Mouse (Mus musculus): ENCODE data around the gene Mndal. TPM values are rescaled to one million over a fixed set of nuclear protein-coding genes. Genes with fewer than 3 reads are reported as not detected.

Gene Mndal
- total RNA-seq, 2 experiments from 2014 or later = 14.2 to 14.6 TPM

Other genes starting within 250 kb of the Mndal start
- 10 to 100 TPM in 1 of 2 experiments, 1 to 10 TPM in 1; 8.2 to 11.6 TPM for gene Ifi207, start 200.7 kb downstream of the Mndal start, total RNA-seq (2021)
- 1 to 10 TPM; 3.3 to 3.8 TPM for gene Ifi204, start 175.5 kb downstream of the Mndal start, total RNA-seq (2021)
- 1 to 10 TPM; 3.1 to 3.7 TPM for gene Ifi211, start 29.4 kb downstream of the Mndal start, total RNA-seq (2021)
- gene Ifi203, start 181 bp upstream of the Mndal start, total RNA-seq (2021) = 10 to 100 TPM; 12.8 to 13.3 TPM
- not detected for gene Ifi202b, start 40.3 kb upstream of the Mndal start, total RNA-seq (2021)
- gene Ifi205, start 89.3 kb upstream of the Mndal start, total RNA-seq (2021) = 10 to 100 TPM; 24.8 to 29.1 TPM
- not detected for gene Olfr433, start 98.2 kb upstream of the Mndal start, total RNA-seq (2021)
- gene Olfr432, start 106.7 kb upstream of the Mndal start, total RNA-seq (2021) = not detected
- not detected for gene Olfr430, start 124.1 kb upstream of the Mndal start, total RNA-seq (2021)
- gene Olfr429, start 141.8 kb upstream of the Mndal start, total RNA-seq (2021) = not detected
- gene Olfr427, start 154.4 kb upstream of the Mndal start, total RNA-seq (2021) = not detected
- not detected for gene Olfr231, start 178.7 kb upstream of the Mndal start, total RNA-seq (2021)
- not detected for gene Olfr424, start 189.0 kb upstream of the Mndal start, total RNA-seq (2021)
- gene Olfr420, start 213.1 kb upstream of the Mndal start, total RNA-seq (2021) = not detected
- 1 to 10 TPM; 6.9 to 8.2 TPM for gene Spta1, start 230.3 kb upstream of the Mndal start, total RNA-seq (2021)